In genomic region chr10:86860396-86860795, GRCm38 (mm10) we compare ENCODE assay signal across 29 mouse cellular contexts.
"Had no signal": no experiment of that assay in that cellular context is flagged by ENCODE, and none has a peak within 500 bp of the region (broad histone marks: within the 10 kb centered on the region; RNA-seq: fewer than 3 reads in every experiment).

No protein-coding gene starts in this region.

- H3K4me3 ChIP-seq: limb, embryonic 10.5 days; limb, embryonic 12.5 days; limb, embryonic 13.5 days; limb, embryonic 15.5 days; liver, embryonic 12.5 days; liver, embryonic 13.5 days; liver, embryonic 15.5 days; lung, embryonic 15.5 days; megakaryocyte, embryonic 14.5 days; midbrain, embryonic 10.5 days; midbrain, embryonic 12.5 days; midbrain, embryonic 13.5 days; midbrain, embryonic 15.5 days; myocyte; neural tube, embryonic 12.5 days; neural tube, embryonic 13.5 days had no signal

- DNase-seq: left cerebral cortex, postnatal 4 days; liver; liver, embryonic 13.5 days; liver, postnatal 0 days; lung, adult 18-20 months; lung, adult 2 months; lung, embryonic 14.5 days; lung, postnatal 10 days; lung, postnatal 14 days; lung, postnatal 36 days; lung, postnatal 4 days; midbrain, embryonic 14.5 days had no signal

- H3K27me3 ChIP-seq: limb, embryonic 15.5 days; liver, embryonic 12.5 days; liver, embryonic 13.5 days; lung, embryonic 15.5 days; midbrain, embryonic 12.5 days; midbrain, embryonic 13.5 days; midbrain, embryonic 15.5 days; neural tube, embryonic 12.5 days; neural tube, embryonic 13.5 days had no signal

- H3K4me1 ChIP-seq: limb, embryonic 10.5 days; limb, embryonic 12.5 days; limb, embryonic 13.5 days; limb, embryonic 15.5 days; liver, embryonic 12.5 days; liver, embryonic 13.5 days; liver, embryonic 15.5 days; lung, embryonic 15.5 days; megakaryocyte, embryonic 14.5 days; midbrain, embryonic 10.5 days; midbrain, embryonic 12.5 days; midbrain, embryonic 13.5 days; midbrain, embryonic 15.5 days; neural tube, embryonic 12.5 days; neural tube, embryonic 13.5 days had no signal

- H3K27ac ChIP-seq: limb, embryonic 10.5 days; limb, embryonic 12.5 days; limb, embryonic 13.5 days; limb, embryonic 15.5 days; liver, embryonic 12.5 days; liver, embryonic 13.5 days; liver, embryonic 14.5 days; liver, embryonic 15.5 days; lung, embryonic 15.5 days; macrophage; midbrain, embryonic 10.5 days; midbrain, embryonic 12.5 days; midbrain, embryonic 13.5 days; midbrain, embryonic 15.5 days; neural tube, embryonic 12.5 days; neural tube, embryonic 13.5 days had no signal
